In the genomic region with DNA sequence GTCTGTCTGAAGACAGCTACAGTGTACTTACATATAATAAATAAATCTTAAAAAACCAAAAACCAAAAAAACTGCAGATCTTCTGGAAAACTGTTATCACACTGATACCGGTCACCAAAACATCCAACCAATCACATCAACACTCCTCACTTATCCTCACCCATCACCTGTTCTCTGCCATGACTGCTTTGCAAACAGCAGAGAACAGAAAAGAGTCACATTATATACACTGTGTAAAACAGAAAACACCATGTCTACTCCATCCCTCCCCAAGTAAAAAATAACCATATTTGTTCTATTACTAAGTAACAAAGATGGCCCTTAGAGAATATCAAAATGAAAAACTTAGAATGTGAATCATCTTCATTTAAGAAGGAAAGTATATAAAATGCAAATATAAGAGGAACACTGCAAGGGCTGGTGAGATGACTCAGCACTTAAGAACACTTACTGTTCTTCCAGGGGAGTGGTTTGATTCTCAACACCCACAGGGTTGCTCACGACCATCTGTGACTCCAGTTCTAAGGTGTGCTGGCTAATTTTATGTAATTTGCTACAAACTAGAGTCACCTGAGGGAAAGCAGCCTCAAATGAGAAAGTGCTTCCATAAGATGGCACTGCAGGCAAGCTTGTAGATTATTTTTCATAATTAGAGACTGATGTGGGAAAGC, we compare ENCODE assay signal across 16 mouse cellular contexts.
DNase-seq lines count a peak whose midpoint lies in the region; ATAC-seq and TF ChIP-seq lines count a peak whose summit lies in the region.
"Had no signal": no experiment of that assay in that cellular context is flagged by ENCODE, and none has a peak within 500 bp of the region (broad histone marks: within the 10 kb centered on the region; RNA-seq: fewer than 3 reads in every experiment).

No protein-coding gene starts in this region.

- no peak overlapping the region for H3K4me2 ChIP-seq in heart, postnatal 0 days (ENCODE audit: low read depth, low read length)
- H3K4me2 ChIP-seq in midbrain, embryonic 16.5 days (ENCODE audit: low read length): no peak overlapping the region
- H3K4me2 ChIP-seq: midbrain, embryonic 12.5 days had no signal

- no peak overlapping the region for H3K27ac ChIP-seq in heart, postnatal 0 days (ENCODE audit: low read depth)
- H3K27ac ChIP-seq in cortical plate, adult 2 months (ENCODE audit: insufficient read depth, low read length): no peak overlapping the region
- H3K27ac ChIP-seq in midbrain, embryonic 16.5 days (ENCODE audit: low read length): no peak overlapping the region
- H3K27ac ChIP-seq: hindbrain, postnatal 0 days; liver, embryonic 14.5 days; midbrain, embryonic 12.5 days; stomach, postnatal 0 days had no signal

- TF ChIP-seq POLR2A in cortical plate, adult 2 months (IDR thresholded peaks at IDR 0.05; ENCODE audit: extremely low read depth, insufficient read depth, low read length): no peak

- H3K4me1 ChIP-seq in heart, postnatal 0 days (ENCODE audit: control insufficient read depth, insufficient read depth): no peaks in the 10 kb centered on the region
- H3K4me1 ChIP-seq in cortical plate, adult 2 months (ENCODE audit: control insufficient read depth, insufficient read depth, low read length): no peaks in the 10 kb centered on the region
- no peaks in the 10 kb centered on the region for H3K4me1 ChIP-seq in midbrain, embryonic 16.5 days (ENCODE audit: control insufficient read depth, insufficient read depth, low read length)
- H3K4me1 ChIP-seq: midbrain, embryonic 12.5 days had no signal

- 88% methylated on average over 2 of the region's 2 CpGs for WGBS in heart, postnatal 0 days
- WGBS in midbrain, embryonic 16.5 days: 96% methylated on average over 2 of the region's 2 CpGs

- H3K9me3 ChIP-seq in heart, postnatal 0 days (replicated peaks; ENCODE audit: control insufficient read depth, low read length): no peaks in the 10 kb centered on the region
- H3K9me3 ChIP-seq in midbrain, embryonic 16.5 days (replicated peaks; ENCODE audit: control insufficient read depth, low read length, poor library complexity, severe bottlenecking): no peaks in the 10 kb centered on the region
- H3K9me3 ChIP-seq: midbrain, embryonic 12.5 days had no signal

- no peak for DNase-seq in heart, postnatal 0 days (ENCODE audit: low spot score)
- no peak for DNase-seq in heart, adult 11 months
- DNase-seq in right cerebral cortex, adult 18-20 months: peak; percentile 58
- DNase-seq in right cerebral cortex, postnatal 14 days: no peak
- DNase-seq in telencephalon, adult 2 months (ENCODE audit: low read depth, low spot score): peak; percentile 65
- DNase-seq in spleen, adult 18-20 months: no peak
- DNase-seq: cerebellum, adult 9-10 months; heart, adult 18-20 months; kidney, adult 8-10 months; thymus, postnatal 4 days had no signal

- no peak overlapping the region for H3K9ac ChIP-seq in heart, postnatal 0 days (replicated peaks; ENCODE audit: low read depth, low read length)
- H3K9ac ChIP-seq in midbrain, embryonic 16.5 days (ENCODE audit: low read depth, low read length): no peak overlapping the region
- H3K9ac ChIP-seq: liver, embryonic 14.5 days; midbrain, embryonic 12.5 days had no signal

- ATAC-seq in heart, postnatal 0 days (ENCODE audit: insufficient read depth, low read depth): no peak
- no peak for ATAC-seq in midbrain, embryonic 16.5 days
- ATAC-seq: hindbrain, postnatal 0 days had no signal

- H3K36me3 ChIP-seq in heart, postnatal 0 days (replicated peaks; ENCODE audit: control insufficient read depth, insufficient read depth, low read length): peaks cover 3% of the 10 kb centered on the region; the same call in 1 of the 2 replicates
- H3K36me3 ChIP-seq in midbrain, embryonic 16.5 days (ENCODE audit: control insufficient read depth, insufficient read depth, low read length): peaks cover 7% of the 10 kb centered on the region; the same call in 1 of the 2 replicates

- 0 out of 2 replicates have a peak, but pooled peaks have one; percentile 2 for TF ChIP-seq CTCF in heart, postnatal 0 days (IDR thresholded peaks at IDR 0.05; ENCODE audit: low read depth)
- TF ChIP-seq CTCF in cortical plate, adult 2 months (IDR thresholded peaks at IDR 0.05; ENCODE audit: extremely low read depth, insufficient read depth, low read length): peak; percentile 20; the same call in 1 of the 2 replicates

- H3K27me3 ChIP-seq in heart, postnatal 0 days (ENCODE audit: control insufficient read depth, insufficient read depth, low read length): no peaks in the 10 kb centered on the region
- no peaks in the 10 kb centered on the region for H3K27me3 ChIP-seq in midbrain, embryonic 16.5 days (ENCODE audit: control insufficient read depth, insufficient read depth, low read depth, low read length)
- H3K27me3 ChIP-seq: midbrain, embryonic 12.5 days had no signal

- no peak for TF ChIP-seq EP300 in heart, postnatal 0 days (IDR thresholded peaks at IDR 0.05; ENCODE audit: low read depth)

- no peak overlapping the region for H3K4me3 ChIP-seq in heart, postnatal 0 days (ENCODE audit: low read depth, low read length)
- H3K4me3 ChIP-seq in cortical plate, adult 2 months (ENCODE audit: insufficient read depth, low read length): no peak overlapping the region
- H3K4me3 ChIP-seq in midbrain, embryonic 16.5 days (ENCODE audit: low read depth, low read length): no peak overlapping the region
- H3K4me3 ChIP-seq: midbrain, embryonic 12.5 days had no signal

Comparison
In these comparisons a context has a peak if more than half of its experiments do, and no peak if none do; other contexts are left out.
1. DNase-seq: peak in right cerebral cortex, adult 18-20 months (single experiment) and telencephalon, adult 2 months (single experiment); none in heart, postnatal 0 days (single experiment), heart, adult 11 months (single experiment), right cerebral cortex, postnatal 14 days (single experiment) and spleen, adult 18-20 months (0 of 2).